Mouse (Mus musculus) hindbrain, embryonic 16.5 days (tissue): ENCODE data around the gene Agpat3. TPM values are rescaled to one million over a fixed set of nuclear protein-coding genes. Genes with fewer than 3 reads are reported as not detected.

Experiments used
- ATAC-seq: fragments of 200-750 bp; cut with Nextera tagmentation; 2 replicates; pipeline ENCODE4 v1.8.0; 2017; ENCODE audit warnings: moderate TSS enrichment, moderate library complexity
- H3K27ac ChIP-seq: fragments of 300-500 bp; sonication (generic); 2 replicates; pipeline ENCODE4 v1.5.1; 2014; ENCODE audit warnings: low read depth, mild to moderate bottlenecking, control low read depth, low read length, moderate library complexity
- H3K27me3 ChIP-seq: fragments of 300-500 bp; sonication (generic); replicated peaks from 2 replicates; pipeline ENCODE4 v1.6.1; 2014; ENCODE audit warnings: low read length; ENCODE audit not compliant: control insufficient read depth, insufficient read depth
- H3K36me3 ChIP-seq: fragments of 300-500 bp; sonication (generic); 2 replicates; pipeline ENCODE4 v1.6.1; 2014; ENCODE audit warnings: mild to moderate bottlenecking, low read length, moderate library complexity, mixed read lengths; ENCODE audit not compliant: control insufficient read depth, insufficient read depth
- H3K4me1 ChIP-seq: fragments of 300-500 bp; sonication (generic); 2 replicates; pipeline ENCODE4 v1.6.1; 2014; ENCODE audit warnings: low read depth, low read length; ENCODE audit not compliant: control insufficient read depth, insufficient read depth
- H3K4me2 ChIP-seq: fragments of 300-500 bp; sonication (generic); 2 replicates; pipeline ENCODE4 v1.6.1; 2014; ENCODE audit warnings: mild to moderate bottlenecking, low read length, control low read depth, moderate library complexity
- H3K4me3 ChIP-seq: fragments of 300-500 bp; sonication (generic); 2 replicates; pipeline ENCODE4 v1.5.1; 2014; ENCODE audit warnings: mild to moderate bottlenecking, low read length, control low read depth, moderate library complexity
- H3K9ac ChIP-seq: fragments of 300-500 bp; sonication (generic); 2 replicates; pipeline ENCODE4 v1.6.1; 2014; ENCODE audit warnings: low read depth, mild to moderate bottlenecking, control low read depth, low read length, moderate library complexity
- H3K9me3 ChIP-seq: fragments of 300-500 bp; sonication (generic); 2 replicates; pipeline ENCODE4 v1.6.1; 2014; ENCODE audit warnings: mild to moderate bottlenecking, low read length, moderate library complexity; ENCODE audit not compliant: control insufficient read depth
- whole genome bisulfite sequencing: fragments of 180-500 bp; shearing (Covaris S2); extraction: QIAGEN DNeasy Blood & Tissue Kit; methylation state at CpG from one replicate; pipeline ENCODE4 v1.1.7; 2014; 5-methylcytosine and 5-hydroxymethylcytosine counted together
- polyA plus RNA-seq: library from polyadenylated mRNA; unstranded; fragments of >200 nt; fragmentation: Nextera tagmentation; extraction: Ambion mirVana; gene quantifications from 2 replicates; pipeline ENCODE4 v1.2.1, GENCODE M21; 2015

Gene Agpat3
- polyA plus RNA-seq, 1 experiment from 2014 or later: 44.0 TPM

DNA sequence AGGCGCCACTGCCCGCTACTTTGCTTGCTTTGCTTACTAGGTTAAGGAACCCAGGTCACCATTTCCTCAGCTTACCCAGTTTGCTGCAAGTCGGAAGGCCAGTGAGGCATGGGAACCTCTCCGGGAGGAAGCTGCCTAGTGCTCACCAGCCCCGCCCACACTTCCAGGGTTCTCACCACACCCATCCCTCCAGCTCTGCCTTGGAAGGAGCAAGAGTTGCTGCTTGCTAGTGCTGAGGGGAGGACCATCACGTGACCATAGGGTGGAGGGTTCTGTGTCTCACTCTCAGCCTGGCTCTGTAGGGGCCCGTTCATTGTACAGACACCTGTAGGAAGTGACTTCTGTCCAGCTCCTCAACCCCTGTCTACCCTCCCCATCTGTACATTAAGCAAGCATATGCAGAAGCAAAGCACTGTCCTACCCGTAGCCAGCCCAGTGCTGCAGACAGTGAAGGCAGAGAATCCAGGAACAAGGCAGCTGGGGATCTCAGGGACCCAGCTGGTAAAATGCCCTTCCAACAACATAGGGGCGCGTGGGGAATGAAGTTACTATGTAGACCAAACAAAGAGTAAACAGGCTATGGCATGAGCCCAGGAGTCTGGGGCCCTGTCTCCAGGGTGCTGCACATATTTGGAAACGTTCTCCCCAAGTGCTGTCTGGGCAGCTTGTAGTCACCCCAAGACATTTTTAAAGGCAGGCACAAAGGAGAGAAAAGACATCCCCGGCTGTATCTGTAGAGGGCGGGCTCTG lies 40.2 kb downstream of the Agpat3 start:
- Histone ChIP-seq H3K9me3 (no peaks in the 10 kb centered on the region), H3K4me1 (no peaks in the 10 kb centered on the region; the same call in 1 of the 2 replicates), H3K4me3 (no peak overlapping the region), H3K27ac (no peak overlapping the region), H3K9ac (no peak overlapping the region), H3K4me2 (no peak overlapping the region), H3K27me3 (no peaks in the 10 kb centered on the region), H3K36me3 (no peaks in the 10 kb centered on the region)
- ATAC-seq: peak; percentile 18; the same call in 1 of the 2 replicates
- WGBS: 85% methylated on average over 13 of the region's 13 CpGs

DNA sequence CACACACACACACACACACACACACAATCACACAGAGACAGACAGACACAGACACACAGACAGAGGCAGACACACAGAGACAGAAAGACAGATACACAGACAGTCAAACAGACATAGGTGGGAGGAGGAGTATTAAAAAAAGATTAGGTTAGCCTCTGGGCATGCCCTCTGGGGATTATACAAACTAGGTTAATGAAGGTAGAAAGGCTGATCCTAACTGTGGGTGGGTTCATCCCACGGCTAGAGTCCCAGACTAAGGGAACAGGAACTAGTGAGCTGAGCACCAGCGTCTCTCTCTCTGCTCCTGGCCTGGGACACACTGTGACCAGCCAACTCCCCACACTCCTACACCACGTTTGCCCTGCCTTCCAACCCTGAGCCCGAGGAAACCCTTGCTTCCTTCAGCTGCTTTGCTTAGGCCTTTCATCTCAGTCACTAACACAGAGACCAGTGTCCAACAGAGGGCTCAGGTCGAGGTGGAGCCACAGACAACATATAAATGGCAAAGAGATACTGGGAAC lies 41.5 kb downstream of the Agpat3 start:
- no peak for ATAC-seq
- no peaks in the 10 kb centered on the region for H3K36me3 ChIP-seq
- H3K4me3 ChIP-seq: no peak overlapping the region
- H3K4me2 ChIP-seq: no peak overlapping the region
- H3K9ac ChIP-seq: no peak overlapping the region
- H3K9me3 ChIP-seq: no peaks in the 10 kb centered on the region
- H3K27ac ChIP-seq: no peak overlapping the region
- H3K4me1 ChIP-seq: peaks cover 4% of the 10 kb centered on the region
- 48% methylated on average over 5 of the region's 5 CpGs for WGBS
- no peaks in the 10 kb centered on the region for H3K27me3 ChIP-seq

DNA sequence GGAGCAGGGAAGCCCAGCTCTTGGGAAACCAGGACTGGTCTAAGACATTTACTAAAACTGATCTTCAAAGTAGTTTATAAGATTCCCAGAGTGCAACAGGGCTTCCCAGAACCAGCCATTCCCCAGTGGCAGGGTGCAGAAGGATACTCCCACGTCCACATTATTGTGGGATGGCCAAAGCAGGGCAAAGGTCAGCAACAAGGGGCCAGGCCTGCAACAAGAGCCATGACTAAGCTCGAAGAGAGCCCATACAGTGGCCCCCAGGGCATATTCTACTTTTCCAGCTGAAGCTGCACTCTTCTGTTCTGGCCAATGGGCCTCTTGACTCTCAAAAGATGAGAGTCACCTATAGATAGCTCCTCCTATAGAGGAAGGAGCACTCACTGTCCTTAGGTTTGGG lies 43.7 kb downstream of the Agpat3 start:
- Histone ChIP-seq H3K27ac (no peak overlapping the region), H3K27me3 (no peaks in the 10 kb centered on the region), H3K36me3 (no peaks in the 10 kb centered on the region), H3K4me2 (no peak overlapping the region), H3K9ac (no peak overlapping the region), H3K4me1 (peaks cover 4% of the 10 kb centered on the region), H3K4me3 (no peak overlapping the region), H3K9me3 (no peaks in the 10 kb centered on the region)
- ATAC-seq: no peak
- 55% methylated on average over 2 of the region's 2 CpGs for WGBS

DNA sequence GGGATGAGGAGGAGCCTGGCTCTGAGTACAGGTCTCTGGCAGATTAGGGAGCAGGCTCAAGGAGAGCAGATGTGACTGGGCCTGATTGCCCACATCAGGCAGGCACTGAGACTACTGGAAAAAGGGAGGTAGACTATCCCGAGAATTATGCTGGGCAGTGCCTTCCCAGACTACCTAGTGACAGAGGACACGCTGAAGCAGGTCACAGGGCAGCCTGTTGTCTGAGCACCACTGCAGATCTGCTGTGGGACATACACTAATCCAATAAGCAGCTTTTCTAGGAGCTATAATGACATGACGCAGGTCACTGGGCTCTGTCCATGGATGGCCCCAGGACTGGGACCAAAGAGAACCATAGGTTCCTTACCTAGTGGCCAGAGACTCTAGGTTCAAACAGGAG lies 44.9 kb downstream of the Agpat3 start:
- no peak overlapping the region for H3K27ac ChIP-seq
- no peaks in the 10 kb centered on the region for H3K27me3 ChIP-seq
- H3K4me1 ChIP-seq: peaks cover 4% of the 10 kb centered on the region
- 98% methylated on average over 3 of the region's 3 CpGs for WGBS
- no peak overlapping the region for H3K9ac ChIP-seq
- no peak overlapping the region for H3K4me3 ChIP-seq
- no peaks in the 10 kb centered on the region for H3K36me3 ChIP-seq
- H3K4me2 ChIP-seq: no peak overlapping the region
- no peak for ATAC-seq
- no peaks in the 10 kb centered on the region for H3K9me3 ChIP-seq

DNA sequence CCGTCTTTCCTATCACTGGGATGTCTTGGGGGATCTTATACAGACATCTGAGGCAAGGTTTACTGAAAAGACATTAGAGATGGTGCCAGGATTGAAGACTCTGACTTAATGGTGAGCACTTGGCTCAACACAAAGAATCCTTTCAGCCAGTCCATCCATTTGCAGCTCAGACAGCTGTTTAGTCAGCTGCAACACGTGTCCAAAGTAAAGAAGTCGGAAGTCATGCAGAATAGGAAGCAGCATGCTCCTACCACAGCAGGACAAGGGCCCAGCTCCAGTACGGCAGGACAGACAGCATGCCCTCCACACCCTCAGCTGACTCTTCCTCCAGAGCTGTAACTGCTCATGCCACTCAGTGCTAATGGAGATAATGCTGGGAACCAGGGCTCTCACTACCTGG lies 46.3 kb downstream of the Agpat3 start:
- Histone ChIP-seq H3K27ac (no peak overlapping the region), H3K27me3 (no peaks in the 10 kb centered on the region), H3K9ac (no peak overlapping the region), H3K4me2 (no peak overlapping the region), H3K36me3 (no peaks in the 10 kb centered on the region), H3K9me3 (no peaks in the 10 kb centered on the region), H3K4me1 (peaks cover 4% of the 10 kb centered on the region), H3K4me3 (no peak overlapping the region)
- peak; percentile 35; the same call in 1 of the 2 replicates for ATAC-seq
- WGBS: 52% methylated on average over 4 of the region's 4 CpGs

DNA sequence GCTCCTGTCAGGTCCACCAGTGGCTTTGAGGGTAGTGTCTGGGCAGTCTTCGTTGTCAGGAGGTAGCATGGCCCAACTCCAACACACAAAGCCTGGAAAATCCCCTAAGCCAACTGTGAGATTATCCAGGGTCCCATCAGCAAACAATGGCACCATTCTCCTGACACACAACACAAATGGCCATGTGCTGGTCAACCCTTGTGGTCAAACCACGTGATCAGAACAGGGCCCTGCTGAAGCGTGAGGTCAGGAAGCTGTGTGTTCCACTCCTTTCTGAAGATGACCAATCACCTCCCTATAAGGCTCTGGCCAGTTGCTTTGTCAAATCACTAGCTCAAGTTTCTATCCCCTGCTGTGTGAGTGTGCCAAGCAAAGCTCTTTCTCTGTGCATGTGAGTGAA lies 47.3 kb downstream of the Agpat3 start:
- ATAC-seq: no peak
- H3K9me3 ChIP-seq: no peaks in the 10 kb centered on the region
- 63% methylated on average over 3 of the region's 3 CpGs for WGBS
- peaks cover 4% of the 10 kb centered on the region for H3K4me1 ChIP-seq
- no peaks in the 10 kb centered on the region for H3K27me3 ChIP-seq
- H3K36me3 ChIP-seq: no peaks in the 10 kb centered on the region
- no peak overlapping the region for H3K4me3 ChIP-seq
- H3K4me2 ChIP-seq: no peak overlapping the region
- no peak overlapping the region for H3K9ac ChIP-seq
- H3K27ac ChIP-seq: no peak overlapping the region

DNA sequence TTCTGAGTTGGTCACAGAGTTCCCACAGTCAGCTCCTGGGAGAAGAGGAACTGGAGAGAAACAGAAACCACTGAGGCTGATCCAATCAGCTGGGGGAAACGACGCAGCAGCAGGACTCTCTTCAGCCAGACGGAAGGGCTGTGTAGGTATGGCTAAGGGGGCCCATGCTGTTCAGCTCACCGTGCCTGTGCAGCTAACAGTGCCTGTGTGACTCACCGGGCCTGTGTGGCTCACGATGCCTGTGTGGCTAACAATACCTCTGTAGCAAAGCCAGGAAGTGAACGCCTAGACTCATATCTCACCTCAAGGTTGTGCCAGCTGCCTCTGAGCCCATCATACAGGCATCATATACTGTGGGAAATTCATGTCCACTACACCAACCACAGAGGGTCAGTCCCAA lies 48.6 kb downstream of the Agpat3 start:
- ATAC-seq: no peak
- Histone ChIP-seq H3K4me3 (no peak overlapping the region), H3K9me3 (no peaks in the 10 kb centered on the region), H3K4me1 (peaks cover 4% of the 10 kb centered on the region), H3K36me3 (no peaks in the 10 kb centered on the region), H3K27me3 (no peaks in the 10 kb centered on the region), H3K27ac (no peak overlapping the region), H3K9ac (no peak overlapping the region), H3K4me2 (no peak overlapping the region)
- 84% methylated on average over 7 of the region's 7 CpGs for WGBS

DNA sequence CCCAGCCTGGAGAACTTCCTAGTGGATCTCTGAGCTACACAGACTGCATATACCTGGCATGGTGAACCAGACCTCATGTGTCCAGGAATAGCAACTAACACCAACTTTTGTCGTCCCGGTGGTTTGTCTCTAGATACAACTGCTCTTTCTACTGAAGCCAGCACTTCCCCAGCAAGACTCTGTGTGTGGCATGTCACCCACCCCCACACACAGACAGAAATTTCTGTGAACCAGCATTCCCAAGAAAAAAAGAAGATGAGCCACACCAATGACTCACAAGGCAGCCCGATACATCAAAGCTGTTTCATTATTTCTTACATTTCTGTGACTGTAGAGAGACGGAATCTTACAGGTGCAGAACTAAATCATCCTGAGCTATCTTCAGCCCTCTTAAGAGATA lies 52.2 kb downstream of the Agpat3 start:
- Histone ChIP-seq H3K4me1 (no peaks in the 10 kb centered on the region; the same call in 1 of the 2 replicates), H3K9ac (no peak overlapping the region), H3K4me3 (no peak overlapping the region), H3K4me2 (no peak overlapping the region), H3K36me3 (no peaks in the 10 kb centered on the region), H3K27ac (no peak overlapping the region), H3K27me3 (no peaks in the 10 kb centered on the region), H3K9me3 (no peaks in the 10 kb centered on the region)
- WGBS: 90% methylated on average over 4 of the region's 4 CpGs
- no peak for ATAC-seq

DNA sequence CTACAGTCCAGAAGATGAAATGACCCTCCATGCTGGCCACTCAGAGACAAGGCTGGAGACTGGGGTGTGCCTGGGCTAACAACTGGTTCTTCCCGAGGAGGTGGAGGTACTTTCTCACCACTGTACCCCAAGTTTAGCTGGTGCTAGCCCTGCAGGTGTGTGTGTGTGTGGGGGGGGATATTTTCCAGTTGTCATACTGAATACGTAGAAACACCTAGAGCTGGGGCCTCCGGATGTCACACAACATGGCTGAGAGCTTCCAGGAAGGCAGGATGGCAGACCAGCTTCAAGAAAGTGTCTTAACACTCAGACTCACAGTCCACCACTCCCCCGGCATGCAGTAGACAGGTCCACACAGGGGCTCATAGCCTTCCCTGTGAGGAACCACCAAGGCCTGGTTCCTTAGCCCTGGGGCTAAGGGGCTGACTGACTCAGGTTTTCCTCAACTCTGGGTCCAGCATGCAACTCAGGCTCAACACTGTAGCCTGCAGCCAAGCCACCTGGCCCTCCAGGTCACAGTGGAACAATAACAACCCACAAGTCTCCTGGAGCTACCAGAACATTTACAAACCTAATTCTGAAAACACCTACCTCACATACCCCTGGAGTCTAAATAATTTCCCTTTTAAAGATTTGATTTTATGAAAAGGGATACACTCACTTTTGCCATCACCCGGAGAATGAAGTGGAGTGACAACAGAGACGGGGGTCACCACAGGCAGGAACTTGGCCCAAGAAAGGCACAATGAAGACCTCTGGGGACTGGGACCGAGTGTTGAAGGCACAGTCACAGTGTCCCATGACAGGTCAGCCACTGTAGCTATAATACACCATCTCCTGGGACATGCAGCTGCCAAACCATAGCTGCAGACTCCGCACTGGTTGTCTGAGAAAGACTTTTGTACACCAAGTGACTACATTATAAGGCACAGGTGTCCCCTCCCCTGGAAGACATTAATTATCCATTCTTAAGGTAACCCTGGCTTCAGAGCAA lies 53.3 kb downstream of the Agpat3 start:
- H3K27me3 ChIP-seq: no peaks in the 10 kb centered on the region
- no peaks in the 10 kb centered on the region for H3K36me3 ChIP-seq
- no peaks in the 10 kb centered on the region; the same call in 1 of the 2 replicates for H3K4me1 ChIP-seq
- H3K9ac ChIP-seq: no peak overlapping the region
- ATAC-seq: no peak
- H3K4me2 ChIP-seq: no peak overlapping the region
- WGBS: 91% methylated on average over 8 of the region's 8 CpGs
- H3K9me3 ChIP-seq: no peaks in the 10 kb centered on the region
- H3K27ac ChIP-seq: peak overlapping the region; percentile 71
- no peak overlapping the region for H3K4me3 ChIP-seq
